Mouse (Mus musculus): ENCODE data around the gene Batf3.
A peak's percentile ranks its signal among the peaks of the same experiment; 100 is the strongest.
"Not testable (repeated sequence)": the region's sequence is repeated elsewhere in the genome, so short reads cannot be mapped to it uniquely, and the experiment has no call there.

Gene Batf3

GRCm38 (mm10) chr1:191131692-191132091 lies 34.0 kb downstream of the Batf3 start:
- DNase-seq (ENCODE audit: low read depth, low spot score): no peak

GRCm38 (mm10) chr1:191132240-191132639 lies 34.6 kb downstream of the Batf3 start:
- no peak for DNase-seq (ENCODE audit: low read depth, low spot score)

- DNase-seq (ENCODE audit: low read depth, low spot score): no peak
These were observed 35.3 kb downstream of the Batf3 start for GRCm38 (mm10) chr1:191132934-191133333.

- no peak for DNase-seq (ENCODE audit: low read depth, low spot score)
These were observed 37.8 kb downstream of the Batf3 start for GRCm38 (mm10) chr1:191135406-191135805.

GRCm38 (mm10) chr1:191138436-191138835 lies 40.8 kb downstream of the Batf3 start:
- no peak for DNase-seq (ENCODE audit: low read depth, low spot score)

GRCm38 (mm10) chr1:191138874-191139495 lies 41.3 kb downstream of the Batf3 start:
- no peak for DNase-seq (ENCODE audit: low read depth, low spot score)

- no peak for DNase-seq (ENCODE audit: low read depth, low spot score)
These were observed 43.3 kb downstream of the Batf3 start for GRCm38 (mm10) chr1:191140983-191141382.

- not testable (repeated sequence) for DNase-seq (ENCODE audit: low read depth, low spot score)
These were observed 51.8 kb downstream of the Batf3 start for GRCm38 (mm10) chr1:191149489-191149888.

GRCm38 (mm10) chr1:191150924-191151605 lies 53.4 kb downstream of the Batf3 start:
- no peak for DNase-seq (ENCODE audit: low read depth, low spot score)

GRCm38 (mm10) chr1:191153052-191153451 lies 55.4 kb downstream of the Batf3 start:
- peak; percentile 37 for DNase-seq (ENCODE audit: low read depth, low spot score)

- no peak for DNase-seq (ENCODE audit: low read depth, low spot score)
These were observed 56.7 kb downstream of the Batf3 start for GRCm38 (mm10) chr1:191154314-191154713.
